Mouse (Mus musculus): ENCODE measurements around the gene Slc1a7. TPM values are rescaled to one million over a fixed set of nuclear protein-coding genes. Genes with fewer than 3 reads are reported as not detected.

Gene Slc1a7
- total RNA-seq, 2 experiments from 2014 or later, result not detected

- no peak for DNase-seq (ENCODE audit: extremely low spot score in 1 of 2, low spot score in 1 of 2)
These were observed 1.6 kb upstream of the Slc1a7 start for GRCm38 (mm10) chr4:107966416-107967109.

GRCm38 (mm10) chr4:107969781-107970180 lies 1.6 kb downstream of the Slc1a7 start:
- no peak for DNase-seq (ENCODE audit: extremely low spot score in 1 of 2, low spot score in 1 of 2)

DNA sequence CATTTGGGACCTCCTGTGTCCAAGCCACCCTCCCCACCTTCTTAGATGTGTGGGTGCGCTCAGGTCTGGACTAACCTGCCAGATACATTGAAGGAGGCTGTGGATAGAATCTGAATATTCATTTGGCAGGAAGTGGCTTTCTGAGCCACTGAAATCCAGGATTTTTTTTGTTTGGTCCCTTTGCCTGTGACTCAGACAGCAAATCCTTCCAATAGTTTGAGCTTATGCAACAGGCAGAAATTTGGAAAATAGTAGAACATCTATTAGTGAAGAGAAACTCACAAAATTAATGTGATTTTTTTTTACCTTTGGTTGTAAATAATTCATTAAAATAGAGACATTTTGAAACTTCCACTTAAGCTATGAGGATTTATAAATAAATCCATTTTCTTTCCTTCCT lies 3.0 kb downstream of the Slc1a7 start:
- no peak for DNase-seq (ENCODE audit: extremely low spot score in 1 of 2, low spot score in 1 of 2)

DNA sequence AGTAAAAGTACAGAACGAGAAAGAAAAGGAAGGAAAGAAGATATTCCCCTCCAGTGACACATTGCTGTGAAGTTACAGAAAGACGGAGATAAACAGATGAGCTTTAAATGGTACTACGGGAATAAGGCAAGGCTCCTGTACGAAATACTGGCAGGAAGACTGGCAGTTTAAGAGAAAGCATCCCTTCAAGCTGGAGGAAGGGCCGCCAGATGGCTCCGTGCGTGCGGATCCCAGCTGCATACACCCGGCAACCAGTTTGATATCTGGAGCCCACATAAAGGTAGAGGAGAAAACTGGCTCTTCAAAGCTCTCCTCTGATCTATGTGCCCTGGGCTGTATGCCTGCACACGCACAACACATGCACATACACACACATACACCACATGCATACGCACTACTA lies 6.4 kb downstream of the Slc1a7 start:
- DNase-seq (ENCODE audit: extremely low spot score in 1 of 2, low spot score in 1 of 2), result no peak

DNA sequence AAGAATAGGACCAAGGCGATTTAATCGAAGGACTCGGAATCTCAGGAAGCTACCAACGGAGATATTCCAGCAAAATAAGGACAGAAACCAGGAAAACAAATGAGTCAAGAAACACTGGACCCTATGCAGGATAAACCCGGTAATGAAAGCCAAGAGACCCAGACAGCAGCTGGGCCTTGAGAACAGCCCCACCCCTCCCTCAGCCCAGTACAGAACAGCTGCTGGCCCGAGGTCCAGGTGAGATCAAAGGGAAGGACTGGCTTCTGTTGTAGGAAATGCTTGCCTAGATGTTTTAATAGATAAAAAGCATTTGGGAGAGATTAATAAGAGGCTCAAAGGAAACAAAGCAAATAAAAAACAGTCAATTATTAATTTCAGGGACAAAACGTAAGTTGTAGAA lies 6.9 kb downstream of the Slc1a7 start:
- no peak for DNase-seq (ENCODE audit: extremely low spot score in 1 of 2, low spot score in 1 of 2)

DNA sequence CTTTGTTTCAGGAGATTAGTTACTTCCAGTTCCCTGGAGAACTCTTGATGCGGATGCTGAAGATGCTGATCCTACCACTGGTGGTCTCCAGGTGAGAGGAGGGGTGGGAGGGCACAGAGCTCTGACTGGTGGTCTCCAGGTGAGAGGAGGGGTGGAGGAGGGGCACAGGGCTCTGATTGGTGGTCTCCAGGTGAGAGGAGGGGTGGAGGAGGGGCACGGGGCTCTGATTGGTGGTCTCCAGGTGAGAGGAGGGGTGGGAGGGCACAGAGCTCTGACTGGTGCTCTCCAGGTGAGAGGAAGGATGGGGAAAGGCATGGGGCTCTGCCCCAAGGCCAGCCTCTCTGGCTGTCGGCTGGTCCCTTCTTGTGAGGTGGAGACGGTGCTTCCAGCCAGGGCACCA lies 9.5 kb downstream of the Slc1a7 start:
- DNase-seq (ENCODE audit: extremely low spot score in 1 of 2, low spot score in 1 of 2), result no peak

GRCm38 (mm10) chr4:107979530-107979929 lies 11.4 kb downstream of the Slc1a7 start:
- DNase-seq (ENCODE audit: extremely low spot score in 1 of 2, low spot score in 1 of 2), result no peak

DNA sequence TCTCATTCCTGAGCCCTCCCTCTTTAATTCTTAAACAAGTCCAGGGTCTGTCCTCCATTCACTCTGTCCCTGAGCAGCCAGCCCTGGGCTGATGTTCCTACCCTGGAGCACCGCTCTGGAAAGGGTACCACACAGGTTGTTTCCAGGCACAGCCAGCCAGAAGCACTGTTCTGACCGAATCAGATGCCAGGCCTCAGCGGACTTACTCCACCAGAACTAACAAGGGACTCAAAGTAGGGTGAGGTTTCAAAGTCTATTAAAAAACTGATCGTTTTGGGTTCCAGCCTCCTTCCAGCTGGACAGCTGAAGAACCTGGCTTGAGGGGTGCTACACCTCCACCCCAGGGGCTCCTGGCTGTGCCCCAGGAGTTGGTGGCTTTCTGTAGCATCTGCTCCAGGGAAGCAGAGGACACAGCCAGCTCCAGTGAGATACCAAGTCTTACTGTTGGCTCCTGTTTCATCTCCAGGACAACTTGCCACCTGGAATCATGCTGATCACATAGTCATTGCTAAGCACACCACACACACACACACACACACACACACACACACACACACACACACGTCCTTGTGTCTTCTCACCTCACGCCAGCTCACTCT lies 12.0 kb downstream of the Slc1a7 start:
- DNase-seq (ENCODE audit: extremely low spot score in 1 of 2, low spot score in 1 of 2), result no peak

- DNase-seq (ENCODE audit: extremely low spot score in 1 of 2, low spot score in 1 of 2), result no peak
These were observed 15.6 kb downstream of the Slc1a7 start for GRCm38 (mm10) chr4:107983717-107984116.

DNA sequence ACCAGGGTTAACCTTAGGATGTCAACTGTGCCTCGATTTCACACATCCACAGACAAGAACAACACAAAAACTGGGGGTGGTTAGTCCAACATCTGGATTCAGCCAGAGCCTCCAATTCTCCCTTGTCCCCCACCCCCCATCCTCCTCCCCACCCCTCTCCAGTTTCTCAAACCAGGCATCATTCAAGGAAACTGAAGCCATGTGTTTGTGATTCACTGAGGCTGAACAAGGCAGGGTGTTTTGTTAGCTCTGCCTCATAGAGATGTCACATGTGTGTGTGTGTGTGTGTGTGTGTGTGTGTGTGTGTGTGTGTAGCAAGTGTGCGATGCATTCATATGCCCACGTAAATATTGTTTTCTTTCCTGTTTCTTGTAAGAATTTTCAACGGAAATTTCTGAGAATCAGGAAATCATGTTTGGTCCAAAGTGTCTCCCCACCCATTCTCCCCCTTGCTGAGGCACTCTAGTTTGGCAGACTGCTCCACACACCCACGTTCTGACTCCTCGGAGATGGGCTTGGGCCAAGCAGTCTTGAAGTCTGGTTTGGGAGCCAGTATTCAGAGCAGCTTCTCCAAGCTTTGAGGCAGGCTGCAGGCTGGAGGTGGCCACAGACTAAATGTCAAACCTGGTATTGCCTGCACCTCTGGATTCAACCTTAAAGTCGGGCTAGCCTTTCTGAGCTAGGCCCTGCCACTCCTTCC lies 16.3 kb downstream of the Slc1a7 start:
- DNase-seq (ENCODE audit: extremely low spot score in 1 of 2, low spot score in 1 of 2), result peak; percentile 39 to 41

- no peak for DNase-seq (ENCODE audit: extremely low spot score in 1 of 2, low spot score in 1 of 2)
These were observed 17.7 kb downstream of the Slc1a7 start for GRCm38 (mm10) chr4:107985812-107986211.

- no peak for DNase-seq (ENCODE audit: extremely low spot score in 1 of 2, low spot score in 1 of 2)
These were observed 18.4 kb downstream of the Slc1a7 start for GRCm38 (mm10) chr4:107986386-107987168.

DNA sequence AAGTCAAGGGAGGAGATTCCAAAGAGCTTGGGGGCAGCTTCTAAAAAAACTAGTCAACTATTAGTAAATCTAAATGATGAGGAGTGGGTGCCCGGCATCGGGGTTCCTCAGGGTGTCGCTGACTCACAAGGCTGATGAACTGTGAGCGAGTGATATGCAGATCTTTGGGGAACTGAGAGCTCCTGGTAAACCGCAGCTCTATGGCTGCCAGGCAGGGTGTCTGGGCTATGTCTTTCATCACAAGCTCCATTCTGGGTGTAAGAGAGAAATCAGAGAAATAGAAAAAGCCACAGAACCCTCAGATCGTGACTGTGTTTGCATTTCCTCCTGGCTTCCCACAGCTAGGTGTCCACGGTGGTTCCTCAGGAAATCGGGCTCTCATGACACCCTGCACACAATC lies 20.8 kb downstream of the Slc1a7 start:
- no peak for DNase-seq (ENCODE audit: extremely low spot score in 1 of 2, low spot score in 1 of 2)

- DNase-seq (ENCODE audit: extremely low spot score in 1 of 2, low spot score in 1 of 2), result no peak
These were observed 22.7 kb downstream of the Slc1a7 start for GRCm38 (mm10) chr4:107990818-107991217.

DNA sequence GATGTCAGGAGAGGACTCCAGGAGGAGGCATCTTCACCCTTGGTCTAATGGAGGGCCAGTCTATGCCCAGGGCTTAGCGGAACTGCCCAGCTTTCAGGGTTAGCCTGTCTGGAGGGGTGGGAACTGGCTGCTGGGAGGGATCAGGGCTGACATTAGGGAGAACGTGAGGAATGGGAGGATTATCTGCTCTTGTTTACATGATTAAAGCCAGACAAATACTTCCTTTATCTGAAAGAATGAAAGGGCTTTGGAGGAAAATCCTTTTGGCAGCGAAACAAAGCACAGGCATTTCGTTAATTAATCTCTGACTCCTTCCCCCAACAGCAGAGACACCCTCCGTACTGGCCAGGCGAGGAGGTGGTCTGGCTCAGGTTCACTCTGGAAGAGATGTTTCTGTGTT lies 23.7 kb downstream of the Slc1a7 start:
- DNase-seq (ENCODE audit: extremely low spot score in 1 of 2, low spot score in 1 of 2), result no peak

GRCm38 (mm10) chr4:107995011-107995410 lies 26.9 kb downstream of the Slc1a7 start:
- no peak for DNase-seq (ENCODE audit: extremely low spot score in 1 of 2, low spot score in 1 of 2)

GRCm38 (mm10) chr4:107995727-107996126 lies 27.6 kb downstream of the Slc1a7 start:
- DNase-seq (ENCODE audit: extremely low spot score in 1 of 2, low spot score in 1 of 2), result no peak

DNA sequence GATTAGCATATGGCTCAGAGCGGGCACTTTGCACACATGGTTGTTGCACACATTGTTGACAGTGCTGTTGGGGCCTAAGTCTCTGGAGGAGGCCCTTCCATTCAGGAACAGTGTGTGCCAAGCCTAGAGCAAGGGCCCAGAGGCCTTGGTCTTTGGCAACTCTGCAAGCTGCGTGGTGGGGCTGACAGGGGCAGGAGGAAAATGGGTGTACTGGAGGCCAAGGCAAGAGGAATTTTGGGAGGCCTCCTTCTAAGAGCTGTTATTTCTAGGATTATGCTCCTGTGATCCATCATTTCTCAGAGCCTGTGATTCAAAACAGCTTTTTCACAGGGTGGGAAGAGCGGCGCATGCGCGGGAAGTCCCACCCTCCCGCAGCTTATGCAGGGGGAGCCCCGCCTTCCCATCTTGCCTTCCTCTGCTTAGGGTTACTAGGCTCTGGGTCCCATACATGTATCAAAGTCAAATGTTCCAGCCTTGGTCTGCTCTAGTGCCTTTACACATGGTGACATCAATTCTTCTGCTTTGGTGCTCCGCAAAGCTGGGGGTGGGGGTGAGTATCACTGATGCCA lies 28.4 kb downstream of the Slc1a7 start:
- DNase-seq (ENCODE audit: extremely low spot score in 1 of 2, low spot score in 1 of 2), result no peak

- DNase-seq (ENCODE audit: extremely low spot score in 1 of 2, low spot score in 1 of 2), result no peak
These were observed 30.7 kb downstream of the Slc1a7 start for GRCm38 (mm10) chr4:107998641-107999332.

DNA sequence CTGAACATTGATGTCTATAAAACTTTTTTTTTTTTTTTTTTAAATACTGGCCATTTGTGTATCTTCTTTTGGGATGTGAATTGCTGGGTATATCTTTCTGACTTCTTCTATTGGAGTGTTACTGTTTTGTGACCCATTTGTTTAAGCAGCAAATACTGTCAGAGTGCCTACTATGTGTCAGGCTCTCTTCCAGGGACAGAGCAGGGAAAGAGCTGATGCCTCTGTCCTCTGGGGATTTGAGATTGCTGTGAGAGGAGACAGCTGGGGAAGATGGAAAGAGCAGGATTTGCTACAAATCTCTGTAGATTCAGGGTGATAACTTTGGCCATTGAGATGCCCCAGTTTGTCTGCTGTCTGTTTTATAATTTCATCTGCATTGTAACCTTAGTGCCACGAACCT lies 31.2 kb downstream of the Slc1a7 start:
- no peak for DNase-seq (ENCODE audit: extremely low spot score in 1 of 2, low spot score in 1 of 2)

Measured in layer of hippocampus, postnatal 25 days (tissue).